Mouse (Mus musculus): ENCODE measurements at regions not wholly inside any gene's neighbourhood (a gene's known extent, or its start where the extent isn't known, plus 50 kb on each side); places are given as distances from the start of the nearest gene placed in this dataset.

GRCm38 (mm10) chr19:21989857-21990256, 149.0 kb upstream of the Trpm3 start:
- no peak for TF ChIP-seq CTCF (IDR thresholded peaks at IDR 0.05; ENCODE audit: low read depth, low read length)
- no peak for TF ChIP-seq POLR2A (IDR thresholded peaks at IDR 0.05; ENCODE audit: insufficient read depth, low read length)
- no peak for TF ChIP-seq EP300 (IDR thresholded peaks at IDR 0.05; ENCODE audit: insufficient read depth, low read depth, low read length)

Data from ES-Bruce4 (cell line).